Mouse (Mus musculus) midbrain, embryonic 14.5 days (tissue): ENCODE results near the gene Sumo2. TPM values are rescaled to one million over a fixed set of nuclear protein-coding genes. Genes with fewer than 3 reads are reported as not detected.
"Not testable (repeated sequence)": the region's sequence is repeated elsewhere in the genome, so short reads cannot be mapped to it uniquely, and the experiment has no call there.

Source experiments
- ATAC-seq: fragments of 200-750 bp; cut with Nextera tagmentation; 2 replicates; pipeline ENCODE4 v1.8.0; 2017; ENCODE audit warnings: moderate number of reproducible peaks, moderate library complexity; ENCODE audit not compliant: low FRiP score, low TSS enrichment
- DNase-seq: peaks from one replicate; pipeline ENCODE4 v3.0.0-alpha.2; 2015
- H3K27ac ChIP-seq: fragments of 300-500 bp; sonication (generic); replicated peaks from 2 replicates; pipeline ENCODE4 v1.5.1; 2014; ENCODE audit warnings: mild to moderate bottlenecking, low read depth, low read length, moderate library complexity
- H3K27me3 ChIP-seq: fragments of 300-500 bp; sonication (generic); 2 replicates; pipeline ENCODE4 v1.6.1; 2014; ENCODE audit warnings: low read length, control low read depth, mixed read lengths; ENCODE audit not compliant: control insufficient read depth, insufficient read depth
- H3K36me3 ChIP-seq: fragments of 300-500 bp; sonication (generic); 2 replicates; pipeline ENCODE4 v1.6.1; 2014; ENCODE audit warnings: low read length, control low read depth; ENCODE audit not compliant: control insufficient read depth, insufficient read depth
- H3K4me1 ChIP-seq: fragments of 300-500 bp; sonication (generic); 2 replicates; pipeline ENCODE4 v1.6.1; 2014; ENCODE audit warnings: mild to moderate bottlenecking, antibody characterized with exemption, low read length, control low read depth; ENCODE audit not compliant: control insufficient read depth, insufficient read depth
- H3K4me2 ChIP-seq: fragments of 300-500 bp; sonication (generic); 2 replicates; pipeline ENCODE4 v1.6.1; 2014; ENCODE audit warnings: mild to moderate bottlenecking, low read length, moderate library complexity
- H3K4me3 ChIP-seq: fragments of 300-500 bp; sonication (generic); replicated peaks from 2 replicates; pipeline ENCODE4 v1.5.1; 2014; ENCODE audit warnings: low read depth, low read length
- H3K9ac ChIP-seq: fragments of 300-500 bp; sonication (generic); replicated peaks from 2 replicates; pipeline ENCODE4 v1.6.1; 2014; ENCODE audit warnings: mild to moderate bottlenecking, low read length, moderate library complexity
- H3K9me3 ChIP-seq: fragments of 300-500 bp; sonication (generic); 2 replicates; pipeline ENCODE4 v1.6.1; 2016; ENCODE audit warnings: low read length, control low read depth, mixed read lengths; ENCODE audit not compliant: control insufficient read depth
- WGBS: fragments of 180-500 bp; shearing (Covaris S2); extraction: QIAGEN DNeasy Blood & Tissue Kit; methylation state at CpG from one replicate; pipeline ENCODE4 v1.1.7; 2014; 5-methylcytosine and 5-hydroxymethylcytosine counted together
- polyA plus RNA-seq: library from polyadenylated mRNA; unstranded; fragments of >200 nt; fragmentation: Nextera tagmentation; extraction: Ambion mirVana; gene quantifications from 2 replicates; pipeline ENCODE4 v1.2.1, GENCODE M21; 2014

Gene Sumo2
- polyA plus RNA-seq, 1 experiment from 2014 or later = 1,259 TPM

DNA sequence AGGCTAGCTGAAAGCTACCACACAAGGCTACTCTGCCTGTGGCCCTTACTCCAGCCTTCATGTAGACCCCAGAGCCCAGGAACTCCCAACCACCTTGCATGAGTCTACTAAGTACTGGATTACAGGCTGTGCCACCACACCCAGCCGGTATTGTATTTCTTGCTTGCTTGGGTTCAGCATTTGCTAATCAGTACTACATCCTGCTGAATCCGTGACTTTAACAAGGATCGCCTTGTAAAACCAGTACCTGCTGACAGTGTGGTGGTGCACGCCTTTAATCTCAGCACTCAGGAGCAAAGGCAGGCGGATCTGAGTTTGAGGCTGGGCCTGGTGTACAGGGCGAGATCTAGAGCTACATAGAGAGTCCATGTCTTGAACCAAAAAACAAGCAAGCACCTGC is 33.4 kb downstream of the Sumo2 start:
- no peak overlapping the region for H3K4me3 ChIP-seq
- 97% methylated on average over 6 of the region's 6 CpGs for WGBS

DNA sequence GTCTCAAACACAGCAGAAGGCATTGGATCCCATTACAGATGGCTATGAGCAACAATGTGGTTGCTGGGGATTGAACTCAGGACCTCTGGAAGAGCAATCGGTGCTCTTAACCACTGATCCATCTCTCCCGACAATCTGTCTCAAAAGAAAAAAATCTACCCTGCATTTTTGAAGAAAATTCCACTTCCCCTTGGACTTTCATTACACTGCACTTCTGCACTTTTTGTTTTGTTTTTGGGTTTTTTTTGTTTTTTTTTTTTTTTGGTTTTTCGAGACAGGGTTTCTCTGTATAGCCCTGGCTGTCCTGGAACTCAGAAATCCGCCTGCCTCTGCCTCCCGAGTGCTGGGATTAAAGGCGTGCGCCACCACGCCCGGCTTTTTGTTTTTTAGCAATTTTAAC is 39.5 kb downstream of the Sumo2 start:
- not testable (repeated sequence) for H3K9ac ChIP-seq, H3K4me2 ChIP-seq, H3K27ac ChIP-seq, H3K4me1 ChIP-seq, ATAC-seq, H3K9me3 ChIP-seq, H3K27me3 ChIP-seq, H3K4me3 ChIP-seq
- 95% methylated on average over 9 of the region's 9 CpGs for WGBS
- peak; percentile 5 for DNase-seq
- peaks cover 52% of the 10 kb centered on the region for H3K36me3 ChIP-seq

More for the DNA sequence above, 33.4 kb downstream of the Sumo2 start:
- Histone ChIP-seq H3K9ac (no peak overlapping the region), H3K27me3 (no peaks in the 10 kb centered on the region), H3K4me1 (peaks cover 13% of the 10 kb centered on the region), H3K27ac (no peak overlapping the region), H3K36me3 (peaks cover 72% of the 10 kb centered on the region), H3K9me3 (no peaks in the 10 kb centered on the region), H3K4me2 (no peak overlapping the region)
- no peak for DNase-seq
- no peak for ATAC-seq

DNA sequence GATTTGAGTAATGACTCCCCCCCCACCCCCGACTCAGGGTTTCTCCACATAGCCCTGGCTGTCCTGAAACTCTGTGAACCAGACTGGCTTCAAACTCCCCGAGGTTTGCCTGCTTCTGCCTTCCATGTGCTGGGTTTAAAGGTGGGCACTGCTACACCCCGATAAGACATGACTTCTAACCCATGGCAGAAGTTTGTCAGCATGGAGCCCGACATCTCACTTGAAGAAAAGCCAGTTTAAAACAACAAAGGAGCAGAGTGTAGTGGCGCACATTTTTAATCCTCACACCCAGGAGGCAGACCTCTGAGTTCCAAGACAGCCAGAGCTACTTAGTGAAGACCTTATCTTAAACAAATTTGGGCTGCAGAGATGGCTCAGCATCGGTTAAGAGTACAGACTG is 43.7 kb downstream of the Sumo2 start:
- H3K9me3 ChIP-seq = no peaks in the 10 kb centered on the region
- peaks cover 17% of the 10 kb centered on the region; the same call in 1 of the 2 replicates for H3K4me1 ChIP-seq
- no peak overlapping the region for H3K27ac ChIP-seq
- H3K9ac ChIP-seq = peak overlapping the region; percentile 74
- H3K27me3 ChIP-seq = no peaks in the 10 kb centered on the region
- 32% methylated on average over 6 of the region's 6 CpGs for WGBS
- DNase-seq (no peak), ATAC-seq (no peak)
- peak overlapping the region; percentile 70 for H3K4me2 ChIP-seq
- peaks cover 29% of the 10 kb centered on the region for H3K36me3 ChIP-seq
- peak overlapping the region; percentile 59 for H3K4me3 ChIP-seq

DNA sequence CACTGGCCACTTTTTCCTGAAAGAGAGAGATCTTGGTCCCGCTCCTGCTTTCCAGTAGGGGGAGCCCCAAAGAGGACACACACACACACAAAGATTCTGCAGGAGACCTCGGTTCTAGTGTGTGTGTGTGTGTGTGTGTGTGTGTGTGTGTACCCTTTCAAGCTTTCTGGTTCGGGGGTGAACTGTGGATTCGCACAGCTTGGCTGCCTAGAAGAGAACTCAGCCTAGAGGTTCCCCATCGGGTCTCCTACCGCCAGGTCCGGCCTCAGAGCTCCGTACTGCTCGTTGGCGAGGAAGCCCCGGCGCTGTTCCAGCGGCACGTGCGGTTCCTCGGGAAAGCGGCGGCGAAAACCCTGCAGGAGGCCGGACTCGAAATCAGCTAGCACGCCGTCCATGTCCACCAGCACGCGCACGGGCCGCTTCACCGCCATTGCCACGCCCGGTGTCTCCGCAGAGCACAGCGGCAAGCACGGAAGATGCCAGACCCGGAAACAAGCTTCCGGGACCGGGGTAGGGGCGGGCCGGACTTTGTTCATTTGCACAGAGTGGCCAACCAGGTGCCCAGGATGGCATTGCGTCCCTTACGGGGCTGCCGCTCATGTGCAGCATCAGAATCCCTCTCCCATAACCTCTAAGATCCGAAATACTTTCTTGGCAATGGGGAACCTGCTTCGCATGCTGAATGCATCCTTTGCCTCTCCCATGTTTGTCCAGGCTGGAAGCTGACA is 44.6 kb downstream of the Sumo2 start, which contains the start of gene Nt5c:
Gene Nt5c (minus strand): TSS at position 507 of the 728 bp plus-strand sequence.
- peak within 1 kb of the TSS; percentile 87 for H3K27ac ChIP-seq
- DNase-seq = peak; percentile 88
- H3K4me2 ChIP-seq = peak within 1 kb of the TSS; percentile 70
- H3K9me3 ChIP-seq = no peaks in the 10 kb centered on the region
- WGBS = under 1% methylated on average over 43 of the region's 43 CpGs
- ATAC-seq = peak; percentile 90
- peaks cover 22% of the 10 kb centered on the region for H3K36me3 ChIP-seq
- no peaks in the 10 kb centered on the region for H3K27me3 ChIP-seq
- peak within 1 kb of the TSS; percentile 74 for H3K9ac ChIP-seq
- peaks cover 17% of the 10 kb centered on the region; the same call in 1 of the 2 replicates for H3K4me1 ChIP-seq
- H3K4me3 ChIP-seq = peak within 1 kb of the TSS; percentile 59

DNA sequence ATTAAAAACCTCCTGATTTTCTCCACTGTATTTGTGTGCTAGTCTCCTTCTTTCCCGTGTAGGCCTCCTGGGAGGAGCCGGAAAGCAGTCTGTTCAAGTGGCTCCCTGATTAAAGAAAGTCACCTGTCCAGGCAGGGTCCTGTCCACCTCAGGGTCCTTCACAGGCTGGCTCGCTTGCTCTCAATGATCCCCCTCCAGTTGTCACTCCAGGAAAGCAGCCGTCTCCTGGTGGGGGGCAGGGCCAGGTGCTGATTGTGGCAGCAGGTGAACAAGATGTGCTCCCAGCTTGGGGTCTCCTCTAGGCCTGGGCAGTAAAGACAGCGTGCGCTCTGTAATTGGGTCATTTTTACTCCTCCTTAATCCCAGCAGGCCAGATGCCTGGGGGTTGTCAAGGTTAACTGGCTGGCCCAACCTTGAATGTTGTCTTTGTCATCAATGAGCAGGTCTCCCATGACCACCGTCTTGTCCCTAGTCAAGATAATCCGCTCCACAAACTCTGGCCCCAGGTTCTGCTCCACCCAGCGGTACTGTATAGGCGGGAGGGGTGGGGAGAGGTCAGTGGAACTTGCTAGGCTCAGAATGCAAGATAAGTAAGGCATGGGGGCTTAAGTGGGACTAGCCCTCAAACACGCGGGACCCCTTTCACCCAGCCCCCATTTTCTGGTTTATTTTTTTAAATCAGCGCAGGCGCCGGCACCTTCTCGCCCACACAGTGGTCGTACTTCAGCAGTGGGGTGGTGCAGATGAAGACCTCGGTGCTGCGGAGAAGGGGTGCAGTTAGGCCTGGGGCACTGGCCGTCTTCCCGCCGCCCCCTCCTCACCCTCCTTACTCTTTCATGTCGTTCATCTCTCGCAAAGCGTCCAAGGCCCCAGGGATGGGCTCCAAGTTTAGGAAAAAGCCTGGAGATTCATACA is 45.4 kb downstream of the Sumo2 start:
- Histone ChIP-seq H3K9me3 (no peaks in the 10 kb centered on the region), H3K4me1 (peaks cover 17% of the 10 kb centered on the region; the same call in 1 of the 2 replicates), H3K27me3 (no peaks in the 10 kb centered on the region), H3K36me3 (peaks cover 23% of the 10 kb centered on the region), H3K9ac (peak overlapping the region; percentile 74), H3K4me2 (peak overlapping the region; percentile 70), H3K4me3 (peak overlapping the region; percentile 59), H3K27ac (peak overlapping the region; percentile 46; the same call in 1 of the 2 replicates)
- WGBS = 23% methylated on average over 25 of the region's 25 CpGs
- no peak for DNase-seq
- ATAC-seq = no peak; the same call in 1 of the 2 replicates

DNA sequence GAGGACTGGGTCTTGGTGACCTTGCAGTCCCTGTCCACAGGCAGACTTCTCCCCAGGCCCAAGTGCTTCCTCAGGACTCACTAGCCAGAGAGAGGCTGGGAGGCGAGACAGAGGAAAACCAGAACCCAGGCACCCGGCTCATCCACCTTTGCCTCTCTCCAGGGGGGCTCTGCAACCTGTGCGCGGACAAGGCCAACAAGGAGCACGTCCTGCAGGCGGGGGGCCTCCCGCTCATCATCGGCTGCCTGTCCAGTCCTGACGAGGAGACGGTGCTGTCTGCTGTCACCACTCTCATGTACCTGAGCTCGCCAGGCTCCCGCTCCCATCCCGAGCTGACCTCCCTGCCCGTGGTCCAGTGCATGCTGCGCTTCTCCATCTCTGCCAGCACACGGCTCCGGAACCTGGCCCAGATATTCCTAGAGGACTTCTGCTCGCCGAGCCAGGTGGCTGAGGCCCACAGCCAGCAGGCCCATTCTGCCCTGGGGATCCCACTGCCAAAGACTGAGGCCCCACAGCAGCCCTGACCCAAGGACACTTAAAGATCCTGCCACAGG is 47.4 kb downstream of the Sumo2 start:
- Histone ChIP-seq H3K9me3 (no peaks in the 10 kb centered on the region), H3K27me3 (no peaks in the 10 kb centered on the region), H3K9ac (no peak overlapping the region), H3K4me3 (no peak overlapping the region), H3K36me3 (peaks cover 23% of the 10 kb centered on the region), H3K4me1 (peaks cover 17% of the 10 kb centered on the region; the same call in 1 of the 2 replicates), H3K4me2 (no peak overlapping the region), H3K27ac (no peak overlapping the region)
- DNase-seq (no peak), ATAC-seq (no peak)
- 88% methylated on average over 19 of the region's 19 CpGs for WGBS

DNA sequence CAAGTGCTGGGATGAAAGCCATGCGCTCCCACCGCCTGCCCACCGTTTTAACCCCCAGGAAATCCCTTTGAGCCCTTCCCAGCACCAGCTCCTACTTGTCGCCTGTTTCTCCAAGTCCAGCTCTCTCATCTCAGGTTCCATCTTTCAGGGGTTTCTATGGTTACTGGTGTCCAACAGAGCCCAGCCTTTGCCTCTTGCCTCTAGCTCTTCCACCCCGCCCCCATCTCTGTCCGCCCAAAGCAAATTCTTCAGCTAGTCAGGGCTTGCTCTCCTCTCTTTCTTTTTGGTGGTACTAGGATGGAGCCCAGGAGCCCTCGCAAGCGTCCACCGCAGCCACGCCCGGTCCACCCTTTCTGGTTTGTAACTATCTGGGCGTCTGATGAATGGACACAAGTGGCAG is 50.9 kb downstream of the Sumo2 start:
- DNase-seq (peak; percentile 37), ATAC-seq (no peak)
- WGBS = 26% methylated on average over 12 of the region's 12 CpGs
- H3K4me2 ChIP-seq = no peak overlapping the region
- no peak overlapping the region for H3K4me3 ChIP-seq
- H3K27ac ChIP-seq = no peak overlapping the region
- no peak overlapping the region for H3K9ac ChIP-seq
- peaks cover 23% of the 10 kb centered on the region for H3K36me3 ChIP-seq
- no peaks in the 10 kb centered on the region for H3K9me3 ChIP-seq
- no peaks in the 10 kb centered on the region for H3K4me1 ChIP-seq
- no peaks in the 10 kb centered on the region for H3K27me3 ChIP-seq

DNA sequence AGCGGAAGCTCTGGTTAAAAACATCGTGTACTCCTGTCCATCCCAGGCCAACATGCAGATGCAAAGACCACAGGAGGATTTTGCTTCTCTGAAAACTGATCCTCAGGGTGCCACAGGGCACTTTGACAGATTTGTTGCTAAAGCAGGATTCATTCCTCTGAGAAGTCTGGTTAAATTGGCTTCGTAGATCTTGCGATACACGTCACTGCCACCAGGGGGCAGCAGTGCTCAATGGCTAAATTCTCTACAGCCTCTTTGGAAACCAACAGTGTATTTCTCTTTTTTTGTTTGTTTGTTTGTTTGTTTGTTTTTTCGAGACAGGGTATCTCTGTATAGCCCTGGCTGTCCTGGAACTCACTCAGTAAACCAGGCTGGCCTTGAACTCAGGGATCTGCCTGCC is 52.4 kb downstream of the Sumo2 start:
- Histone ChIP-seq H3K4me2 (no peak overlapping the region), H3K4me1 (no peaks in the 10 kb centered on the region), H3K4me3 (no peak overlapping the region), H3K27me3 (no peaks in the 10 kb centered on the region), H3K27ac (no peak overlapping the region), H3K36me3 (peaks cover 16% of the 10 kb centered on the region; the same call in 1 of the 2 replicates), H3K9ac (no peak overlapping the region), H3K9me3 (no peaks in the 10 kb centered on the region)
- WGBS = 19% methylated on average over 6 of the region's 6 CpGs
- ATAC-seq (no peak), DNase-seq (peak; percentile 89)
